Mouse (Mus musculus): ENCODE results near the gene Olfr694.

- TF ChIP-seq GATA2 (IDR thresholded peaks at IDR 0.05; ENCODE audit: borderline replicate concordance, low read depth, low read length) (no peak), GATA1 (IDR thresholded peaks at IDR 0.05; ENCODE audit: borderline replicate concordance, low read length) (no peak), CTCF (IDR thresholded peaks at IDR 0.05; ENCODE audit: low read depth, low read length) (no peak)
These were observed 45.4 kb upstream of the Olfr694 start for GRCm38 (mm10) chr7:106737028-106737427.
